Mouse (Mus musculus) brain, embryonic 14.5 days (tissue): ENCODE results near the gene Gm45717. TPM values are rescaled to one million over a fixed set of nuclear protein-coding genes. Genes with fewer than 3 reads are reported as not detected.
"Not testable (repeated sequence)": the region's sequence is repeated elsewhere in the genome, so short reads cannot be mapped to it uniquely, and the experiment has no call there.

ENCODE experiments used
- DNase-seq: peaks from one replicate; pipeline ENCODE4 v3.0.0-alpha.2; 2011; ENCODE audit warnings: low read depth
- CTCF ChIP-seq: fragments of 200-500 bp; IDR thresholded peaks from 2 replicates; pipeline ENCODE4 v1.5.1; 2012; ENCODE audit warnings: inconsistent platforms, mild to moderate bottlenecking, moderate library complexity, borderline replicate concordance; ENCODE audit not compliant: insufficient read depth, insufficient read length; ENCODE audit errors: extremely low read depth
- POLR2A ChIP-seq: fragments of 200-500 bp; IDR thresholded peaks from 2 replicates; pipeline ENCODE4 v1.6.1; 2012; ENCODE audit warnings: mild to moderate bottlenecking, inconsistent platforms, borderline replicate concordance; ENCODE audit not compliant: poor library complexity, insufficient read depth, insufficient read length, severe bottlenecking; ENCODE audit errors: extremely low read depth
- polyA plus RNA-seq: library from polyadenylated mRNA; depleted of rRNA; stranded (reverse); fragments of >200 nt; gene quantifications from 2 replicates; pipeline ENCODE4 v1.2.3, GENCODE M21; 2012

Gene Gm45717
- polyA plus RNA-seq, 1 experiment = not detected

GRCm38 (mm10) chr7:140981704-140982103 lies 26.0 kb upstream of the Gm45717 start:
- TF ChIP-seq POLR2A (no peak), CTCF (no peak)
- no peak for DNase-seq

GRCm38 (mm10) chr7:140976720-140977119 lies 21.0 kb upstream of the Gm45717 start:
- not testable (repeated sequence) for DNase-seq

GRCm38 (mm10) chr7:140975465-140975864 lies 19.7 kb upstream of the Gm45717 start:
- TF ChIP-seq CTCF = no peak
- TF ChIP-seq POLR2A = no peak
- no peak for DNase-seq

DNA sequence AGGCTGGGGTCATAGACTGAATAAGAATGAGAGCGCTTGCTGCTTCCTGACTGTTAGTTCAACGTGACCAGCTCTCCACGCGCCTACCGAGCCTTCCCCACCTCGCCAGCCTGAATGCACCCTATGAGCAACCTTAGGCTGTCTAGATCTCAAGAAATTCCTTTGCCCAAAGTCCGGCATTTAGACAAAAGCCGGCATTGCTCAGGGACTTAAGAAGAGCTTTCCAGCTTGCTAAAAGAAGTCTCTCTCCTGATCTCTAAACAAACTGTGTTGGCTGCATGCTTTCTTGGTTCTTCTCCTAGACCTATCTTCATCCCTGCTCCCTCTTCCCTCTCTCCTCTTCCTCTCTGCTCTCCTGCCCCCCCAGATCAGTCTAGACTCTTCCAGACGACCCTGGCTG lies 19.2 kb upstream of the Gm45717 start:
- no peak for DNase-seq
- no peak for TF ChIP-seq CTCF
- no peak for TF ChIP-seq POLR2A

GRCm38 (mm10) chr7:140973396-140974165 lies 17.8 kb upstream of the Gm45717 start:
- TF ChIP-seq CTCF (no peak), POLR2A (no peak)
- no peak for DNase-seq

DNA sequence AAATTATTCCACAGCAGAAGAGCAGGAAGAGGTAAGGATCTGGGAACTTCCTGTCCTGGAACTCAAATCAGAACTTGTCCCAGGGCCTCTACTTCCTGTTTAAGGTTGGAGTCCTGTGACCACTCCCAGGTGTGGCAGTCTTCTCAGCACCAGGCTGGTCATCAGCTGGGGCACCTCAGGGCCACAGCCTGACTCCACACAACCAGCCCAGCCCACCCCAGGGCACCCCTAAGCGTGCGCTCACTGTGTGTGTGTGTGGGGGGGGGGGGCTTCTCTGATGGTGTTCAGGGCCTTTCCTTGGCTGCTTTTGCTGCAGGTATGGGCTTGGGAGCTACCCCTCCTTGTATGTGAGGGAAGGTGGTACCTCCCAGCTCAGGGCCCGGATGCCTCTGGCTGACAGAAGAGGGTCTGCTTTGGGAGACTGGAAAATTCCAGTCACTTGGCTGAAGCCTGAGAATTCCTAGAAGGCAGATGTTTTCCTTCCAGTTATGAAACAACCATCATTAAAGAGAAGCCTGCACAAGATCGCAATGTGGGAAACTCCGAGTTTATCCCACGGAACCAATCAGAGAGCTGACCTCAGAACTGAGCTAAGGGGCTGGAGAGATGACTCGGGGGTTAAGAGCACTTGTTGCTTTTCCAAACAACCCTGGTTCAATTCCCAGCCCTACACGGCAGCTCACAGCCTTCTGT lies 15.9 kb upstream of the Gm45717 start:
- no peak for DNase-seq
- TF ChIP-seq POLR2A (no peak), CTCF (no peak)

- peak; percentile 14 for DNase-seq
Measured at GRCm38 (mm10) chr7:140970931-140971330, 15.2 kb upstream of the Gm45717 start.

GRCm38 (mm10) chr7:140968710-140969109 lies 13.0 kb upstream of the Gm45717 start:
- DNase-seq = not testable (repeated sequence)

More at GRCm38 (mm10) chr7:140970931-140971330, 15.2 kb upstream of the Gm45717 start:
- TF ChIP-seq POLR2A = no peak
- TF ChIP-seq CTCF = no peak

DNA sequence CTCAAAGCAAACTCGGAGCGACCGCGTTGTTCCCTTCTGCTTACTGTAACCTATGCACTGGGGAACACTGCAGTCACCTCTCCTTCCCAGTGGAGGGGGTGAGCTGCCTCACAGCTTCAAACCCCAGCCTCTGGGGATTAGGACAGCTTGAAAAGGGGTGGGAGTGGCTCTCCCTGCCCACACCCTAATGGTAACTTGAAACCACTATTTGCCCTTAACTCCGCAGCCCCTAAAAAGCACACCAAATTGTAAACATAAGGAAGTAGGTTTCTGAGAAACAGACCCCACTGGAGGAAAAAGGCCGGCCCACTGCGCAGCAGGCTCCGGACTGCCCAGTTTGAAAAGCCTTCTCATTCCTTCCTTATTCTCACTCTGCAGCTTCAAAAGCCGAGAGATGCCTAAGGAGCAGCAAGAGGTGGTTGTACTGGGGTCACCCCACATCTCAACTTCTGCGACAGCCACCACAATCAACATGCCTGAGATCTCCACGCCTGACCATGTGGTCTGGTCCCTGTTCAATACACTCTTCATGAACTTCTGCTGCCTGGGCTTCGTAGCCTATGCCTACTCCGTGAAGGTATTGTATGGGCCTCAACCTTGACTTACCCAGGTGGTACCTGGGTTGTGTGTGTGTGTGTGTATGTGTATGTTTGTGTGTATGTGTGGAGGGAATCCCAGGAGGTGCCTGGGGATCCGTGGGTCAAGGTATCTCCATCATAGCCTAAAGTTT lies 12.3 kb upstream of the Gm45717 start:
- TF ChIP-seq CTCF = no peak
- TF ChIP-seq POLR2A = no peak
- DNase-seq = peak; percentile 22

- TF ChIP-seq CTCF (no peak), POLR2A (no peak)
- DNase-seq = no peak
Measured at GRCm38 (mm10) chr7:140966921-140967320, 11.2 kb upstream of the Gm45717 start, which contains the start of gene Ifitm1. Gene Ifitm1, plus strand, starts transcription at chr7:140967221.

GRCm38 (mm10) chr7:140962733-140963132 lies 7.0 kb upstream of the Gm45717 start:
- TF ChIP-seq CTCF (no peak), POLR2A (no peak)
- DNase-seq = no peak
